Mouse (Mus musculus) erythroblast, embryonic 14.5 days (primary cell): ENCODE results near the gene Chaf1a. TPM values are rescaled to one million over a fixed set of nuclear protein-coding genes. Genes with fewer than 3 reads are reported as not detected.
A peak's percentile ranks its signal among the peaks of the same experiment; 100 is the strongest.

ENCODE experiments used
- H3K27me3 ChIP-seq: 2 replicates; pipeline ENCODE4 v1.6.1; 2012; ENCODE audit warnings: inconsistent platforms; ENCODE audit not compliant: control insufficient read depth
- H3K36me3 ChIP-seq: 2 replicates; pipeline ENCODE4 v1.6.1; 2012; ENCODE audit warnings: mild to moderate bottlenecking, inconsistent platforms; ENCODE audit not compliant: control insufficient read depth
- H3K4me1 ChIP-seq: 2 replicates; pipeline ENCODE4 v1.6.1; 2012; ENCODE audit warnings: inconsistent platforms; ENCODE audit not compliant: control insufficient read depth
- H3K4me3 ChIP-seq: replicated peaks from 2 replicates; pipeline ENCODE3; 2012; ENCODE audit warnings: moderate library complexity, mild to moderate bottlenecking, inconsistent platforms
- H3K9me3 ChIP-seq: 2 replicates; pipeline ENCODE4 v1.6.1; 2012; ENCODE audit warnings: low read length, inconsistent platforms, mixed read lengths; ENCODE audit not compliant: control insufficient read depth
- GATA1 ChIP-seq: IDR thresholded peaks from 2 replicates; pipeline ENCODE4 v1.6.1; 2012; ENCODE audit warnings: low read length, inconsistent platforms, mixed read lengths
- TAL1 ChIP-seq: IDR thresholded peaks from 3 replicates; pipeline ENCODE4 v1.6.1; 2012; ENCODE audit warnings: low read length, inconsistent platforms, mixed read lengths
- polyA plus RNA-seq: library from polyadenylated mRNA; stranded (reverse); fragments of >175 nt; gene quantifications from 2 replicates; pipeline ENCODE4 v1.2.3, GENCODE M21; 2012

Chaf1a gene
- polyA plus RNA-seq, 1 experiment: 10.0 TPM

GRCm38 (mm10) chr17:56034726-56035100, 5.5 kb upstream of the Chaf1a start:
- H3K36me3 ChIP-seq: peaks cover 49% of the 10 kb centered on the region
- H3K4me3 ChIP-seq: peak overlapping the region; percentile 70
- TF ChIP-seq TAL1 (no peak), GATA1 (no peak)
- H3K9me3 ChIP-seq: no peaks in the 10 kb centered on the region
- peaks cover 75% of the 10 kb centered on the region for H3K4me1 ChIP-seq
- no peaks in the 10 kb centered on the region for H3K27me3 ChIP-seq

- H3K9me3 ChIP-seq: no peaks in the 10 kb centered on the region
- TF ChIP-seq GATA1 (no peak), TAL1 (no peak)
- H3K4me1 ChIP-seq: peaks cover 72% of the 10 kb centered on the region
- H3K27me3 ChIP-seq: no peaks in the 10 kb centered on the region
- H3K36me3 ChIP-seq: peaks cover 46% of the 10 kb centered on the region
- H3K4me3 ChIP-seq: peak overlapping the region; percentile 70
These were observed 5.0 kb upstream of the Chaf1a start for GRCm38 (mm10) chr17:56035216-56035615.

GRCm38 (mm10) chr17:56036176-56036900, 3.9 kb upstream of the Chaf1a start, which contains the start of gene Sh3gl1:
TSS of gene Sh3gl1 (minus strand) at chr17:56036635.
- peaks cover 35% of the 10 kb centered on the region for H3K36me3 ChIP-seq
- TF ChIP-seq GATA1: no peak
- no peak for TF ChIP-seq TAL1
- peaks cover 68% of the 10 kb centered on the region for H3K4me1 ChIP-seq
- peak within 1 kb of the TSS; percentile 70 for H3K4me3 ChIP-seq
- no peaks in the 10 kb centered on the region for H3K9me3 ChIP-seq
- H3K27me3 ChIP-seq: no peaks in the 10 kb centered on the region

- Histone ChIP-seq H3K4me3 (peak overlapping the region; percentile 70), H3K36me3 (peaks cover 38% of the 10 kb centered on the region), H3K4me1 (peaks cover 71% of the 10 kb centered on the region), H3K9me3 (no peaks in the 10 kb centered on the region), H3K27me3 (no peaks in the 10 kb centered on the region)
- no peak for TF ChIP-seq GATA1
- no peak for TF ChIP-seq TAL1
These were observed 3.3 kb upstream of the Chaf1a start for GRCm38 (mm10) chr17:56036901-56037287.

- no peak for TF ChIP-seq GATA1
- TF ChIP-seq TAL1: no peak
- no peaks in the 10 kb centered on the region for H3K27me3 ChIP-seq
- H3K9me3 ChIP-seq: no peaks in the 10 kb centered on the region
- H3K4me3 ChIP-seq: no peak overlapping the region
- peaks cover 70% of the 10 kb centered on the region for H3K4me1 ChIP-seq
- H3K36me3 ChIP-seq: peaks cover 39% of the 10 kb centered on the region
These were observed 1.5 kb upstream of the Chaf1a start for GRCm38 (mm10) chr17:56038583-56039261.

- no peaks in the 10 kb centered on the region for H3K9me3 ChIP-seq
- H3K36me3 ChIP-seq: peaks cover 39% of the 10 kb centered on the region
- H3K4me1 ChIP-seq: peaks cover 70% of the 10 kb centered on the region
- TF ChIP-seq GATA1 (no peak), TAL1 (no peak)
- H3K4me3 ChIP-seq: peak overlapping the region; percentile 72
- no peaks in the 10 kb centered on the region for H3K27me3 ChIP-seq
These were observed 894 bp upstream of the Chaf1a start for GRCm38 (mm10) chr17:56039345-56039744.

- peak overlapping the region; percentile 72 for H3K4me3 ChIP-seq
- H3K27me3 ChIP-seq: no peaks in the 10 kb centered on the region
- peaks cover 58% of the 10 kb centered on the region for H3K4me1 ChIP-seq
- H3K36me3 ChIP-seq: peaks cover 46% of the 10 kb centered on the region
- TF ChIP-seq TAL1: no peak
- TF ChIP-seq GATA1: no peak
- H3K9me3 ChIP-seq: no peaks in the 10 kb centered on the region
These were observed 571 bp downstream of the Chaf1a start for GRCm38 (mm10) chr17:56040857-56041163.

GRCm38 (mm10) chr17:56051369-56051768, 11.1 kb downstream of the Chaf1a start:
- TF ChIP-seq GATA1 (no peak), TAL1 (no peak)
- H3K4me3 ChIP-seq: no peak overlapping the region
- H3K27me3 ChIP-seq: no peaks in the 10 kb centered on the region
- H3K4me1 ChIP-seq: peaks cover 39% of the 10 kb centered on the region
- H3K9me3 ChIP-seq: no peaks in the 10 kb centered on the region
- peaks cover 96% of the 10 kb centered on the region for H3K36me3 ChIP-seq

GRCm38 (mm10) chr17:56054938-56055337, 14.7 kb downstream of the Chaf1a start:
- H3K27me3 ChIP-seq: no peaks in the 10 kb centered on the region
- no peak overlapping the region for H3K4me3 ChIP-seq
- peaks cover 96% of the 10 kb centered on the region for H3K36me3 ChIP-seq
- peaks cover 26% of the 10 kb centered on the region for H3K4me1 ChIP-seq
- no peak for TF ChIP-seq GATA1
- TF ChIP-seq TAL1: no peak
- H3K9me3 ChIP-seq: no peaks in the 10 kb centered on the region
